Mouse (Mus musculus) splenic B cell, adult 2 months (primary cell): Measurements from ENCODE around the gene Shisa5.

Source experiments
- DNase-seq: peaks from one replicate; pipeline ENCODE4 v3.0.0-alpha.2; 2011; ENCODE audit warnings: low read depth, low spot score
- H3K27me3 ChIP-seq: 2 replicates; pipeline ENCODE4 v1.6.1; 2012; ENCODE audit warnings: mild to moderate bottlenecking, low read length, moderate library complexity, mixed read lengths; ENCODE audit not compliant: control insufficient read depth, poor library complexity, insufficient read depth, severe bottlenecking
- H3K36me3 ChIP-seq: 2 replicates; pipeline ENCODE4 v1.6.1; 2012; ENCODE audit warnings: mild to moderate bottlenecking, low read length, moderate library complexity, mixed read lengths; ENCODE audit not compliant: control insufficient read depth, poor library complexity, insufficient read depth, severe bottlenecking

Gene Shisa5

GRCm38 (mm10) chr9:109008994-109009635, 29.2 kb upstream of the Shisa5 start:
- no peak for DNase-seq
- Histone ChIP-seq H3K36me3 (0 out of 2 replicates have a peak, but pooled peaks cover 3% of the 10 kb centered on the region), H3K27me3 (no peaks in the 10 kb centered on the region; the same call in 1 of the 2 replicates)

GRCm38 (mm10) chr9:109009636-109010315, 28.6 kb upstream of the Shisa5 start:
- DNase-seq = no peak
- Histone ChIP-seq H3K27me3 (no peaks in the 10 kb centered on the region), H3K36me3 (0 out of 2 replicates have a peak, but pooled peaks cover 3% of the 10 kb centered on the region)

GRCm38 (mm10) chr9:109010316-109010690, 28.1 kb upstream of the Shisa5 start:
- Histone ChIP-seq H3K36me3 (0 out of 2 replicates have a peak, but pooled peaks cover 3% of the 10 kb centered on the region), H3K27me3 (no peaks in the 10 kb centered on the region)
- DNase-seq = no peak

GRCm38 (mm10) chr9:109015397-109015796, 23.0 kb upstream of the Shisa5 start:
- H3K36me3 ChIP-seq = no peaks in the 10 kb centered on the region
- DNase-seq = no peak
- no peaks in the 10 kb centered on the region for H3K27me3 ChIP-seq

- Histone ChIP-seq H3K27me3 (no peaks in the 10 kb centered on the region), H3K36me3 (no peaks in the 10 kb centered on the region)
- no peak for DNase-seq
These were observed 21.3 kb upstream of the Shisa5 start for GRCm38 (mm10) chr9:109016973-109017604.

GRCm38 (mm10) chr9:109021428-109021827, 16.9 kb upstream of the Shisa5 start:
- peak; percentile 76 for DNase-seq
- Histone ChIP-seq H3K36me3 (peaks cover 3% of the 10 kb centered on the region; the same call in 1 of the 2 replicates), H3K27me3 (no peaks in the 10 kb centered on the region)

- DNase-seq = peak; percentile 57
- no peaks in the 10 kb centered on the region for H3K27me3 ChIP-seq
- H3K36me3 ChIP-seq = peaks cover 3% of the 10 kb centered on the region; the same call in 1 of the 2 replicates
These were observed 15.3 kb upstream of the Shisa5 start for GRCm38 (mm10) chr9:109022866-109023685.

- Histone ChIP-seq H3K36me3 (peaks cover 3% of the 10 kb centered on the region), H3K27me3 (no peaks in the 10 kb centered on the region)
- DNase-seq = no peak
These were observed 10.8 kb upstream of the Shisa5 start for GRCm38 (mm10) chr9:109027521-109027920.

GRCm38 (mm10) chr9:109028421-109028820, 9.9 kb upstream of the Shisa5 start:
- no peak for DNase-seq
- peaks cover 3% of the 10 kb centered on the region for H3K36me3 ChIP-seq
- H3K27me3 ChIP-seq = no peaks in the 10 kb centered on the region

GRCm38 (mm10) chr9:109028919-109029318, 9.4 kb upstream of the Shisa5 start:
- H3K27me3 ChIP-seq = no peaks in the 10 kb centered on the region
- peaks cover 3% of the 10 kb centered on the region for H3K36me3 ChIP-seq
- DNase-seq = no peak

- Histone ChIP-seq H3K27me3 (no peaks in the 10 kb centered on the region), H3K36me3 (peaks cover 3% of the 10 kb centered on the region)
- DNase-seq = no peak
These were observed 8.1 kb upstream of the Shisa5 start for GRCm38 (mm10) chr9:109030312-109030711.

GRCm38 (mm10) chr9:109031001-109031400, 7.4 kb upstream of the Shisa5 start:
- H3K27me3 ChIP-seq = no peaks in the 10 kb centered on the region
- no peak for DNase-seq
- no peaks in the 10 kb centered on the region; the same call in 1 of the 2 replicates for H3K36me3 ChIP-seq

GRCm38 (mm10) chr9:109031686-109032085, 6.7 kb upstream of the Shisa5 start:
- DNase-seq = no peak
- H3K36me3 ChIP-seq = no peaks in the 10 kb centered on the region; the same call in 1 of the 2 replicates
- no peaks in the 10 kb centered on the region for H3K27me3 ChIP-seq

- DNase-seq = no peak
- Histone ChIP-seq H3K27me3 (no peaks in the 10 kb centered on the region), H3K36me3 (no peaks in the 10 kb centered on the region; the same call in 1 of the 2 replicates)
These were observed 5.9 kb upstream of the Shisa5 start for GRCm38 (mm10) chr9:109032435-109032834.
